Mouse (Mus musculus) heart, adult 8-10 months (tissue): ENCODE measurements around the gene Itpr2. TPM values are rescaled to one million over a fixed set of nuclear protein-coding genes. Genes with fewer than 3 reads are reported as not detected.

Experiments used
- DNase-seq: peaks from one replicate; pipeline ENCODE4 v3.0.0; 2022; ENCODE audit warnings: low spot score
- total RNA-seq, 4 experiments: library from RNA; stranded (reverse); gene quantifications; 2 replicates each; pipeline ENCODE4 v1.2.4; 2022

Itpr2 gene
- total RNA-seq, 4 experiments from 2014 or later: 19.4 to 28.1 (median 21.2) TPM

DNA sequence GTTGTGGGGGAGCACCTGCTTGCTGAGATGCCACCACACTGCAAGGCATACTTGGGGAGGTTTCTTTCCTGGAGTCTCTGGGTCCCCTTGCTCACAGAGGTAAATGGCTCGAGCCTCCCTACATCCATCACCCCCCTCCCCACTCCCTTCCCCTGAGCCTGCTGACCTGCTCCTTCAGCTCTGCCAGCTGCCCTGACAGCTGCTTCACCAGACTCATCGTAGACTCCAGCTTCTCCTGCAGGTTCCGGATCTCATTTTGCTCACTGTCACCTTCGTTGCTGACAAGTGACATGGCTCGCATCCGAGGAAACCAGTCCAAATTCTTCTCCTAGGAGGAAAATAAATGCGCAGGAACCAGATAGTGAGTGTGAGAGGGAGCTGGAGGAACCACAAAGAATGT is 389.8 kb downstream of the Itpr2 start:
- no peak for DNase-seq

GRCm38 (mm10) chr6:146111781-146112180 is 390.2 kb downstream of the Itpr2 start:
- DNase-seq: no peak

GRCm38 (mm10) chr6:146110832-146111741 is 390.9 kb downstream of the Itpr2 start:
- DNase-seq: no peak

GRCm38 (mm10) chr6:146110425-146110824 is 391.6 kb downstream of the Itpr2 start:
- DNase-seq: no peak

GRCm38 (mm10) chr6:146108695-146109094 is 393.3 kb downstream of the Itpr2 start:
- DNase-seq: no peak

GRCm38 (mm10) chr6:146107117-146107832 is 394.7 kb downstream of the Itpr2 start:
- no peak for DNase-seq

- DNase-seq: no peak
These were observed 418.7 kb downstream of the Itpr2 start for GRCm38 (mm10) chr6:146083056-146083961.

GRCm38 (mm10) chr6:146082476-146082875 is 419.5 kb downstream of the Itpr2 start:
- no peak for DNase-seq

- no peak for DNase-seq
These were observed 420.4 kb downstream of the Itpr2 start for GRCm38 (mm10) chr6:146081578-146081977.

DNA sequence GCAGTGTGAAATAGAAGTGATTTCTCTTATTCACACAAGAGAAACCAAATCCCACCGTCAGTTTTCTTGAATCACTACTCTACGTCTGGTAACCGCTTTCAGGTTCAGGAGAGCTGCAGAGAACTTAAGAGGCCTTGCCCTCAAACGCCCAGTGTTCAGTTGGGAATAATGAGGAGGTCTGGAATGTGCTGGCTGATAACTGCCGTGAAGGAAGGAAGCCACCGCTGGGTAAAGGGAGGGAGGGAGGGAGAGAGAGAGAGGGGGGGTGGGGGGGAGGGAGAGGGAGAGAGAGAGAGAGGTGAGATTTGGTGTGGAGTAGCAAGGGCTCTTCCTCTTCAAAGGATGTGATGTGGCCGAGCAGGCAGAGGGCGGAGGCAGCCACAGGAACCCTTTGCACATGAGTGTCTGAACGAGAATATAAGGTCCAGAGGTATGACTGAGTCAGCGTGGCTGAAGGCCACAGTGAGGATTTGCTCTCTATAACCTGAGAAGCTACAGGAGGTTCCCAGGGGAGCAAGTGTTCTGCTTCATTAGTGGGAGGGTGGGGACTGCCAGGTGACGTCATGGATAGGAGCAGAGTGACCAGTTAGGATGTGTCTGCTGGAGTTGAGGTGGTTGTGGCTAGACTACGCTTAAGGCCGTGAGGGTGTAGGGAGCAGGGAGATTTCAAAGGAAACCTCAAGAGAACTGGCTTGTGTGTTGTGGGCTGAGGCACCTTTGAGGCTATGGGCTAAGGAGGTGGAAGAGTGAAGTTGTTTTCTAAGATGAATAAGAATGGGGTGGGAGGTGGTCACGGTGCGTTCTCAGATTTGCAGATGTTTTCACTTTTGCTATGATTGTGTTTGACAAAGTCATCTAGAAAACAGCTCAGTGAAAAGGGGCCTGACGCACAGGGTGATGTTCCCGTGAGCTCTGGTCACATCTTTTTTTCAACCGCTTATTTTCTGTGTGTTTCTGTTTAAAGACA is 421.2 kb downstream of the Itpr2 start:
- no peak for DNase-seq

- no peak for DNase-seq
These were observed 422.1 kb downstream of the Itpr2 start for GRCm38 (mm10) chr6:146079734-146080443.

DNA sequence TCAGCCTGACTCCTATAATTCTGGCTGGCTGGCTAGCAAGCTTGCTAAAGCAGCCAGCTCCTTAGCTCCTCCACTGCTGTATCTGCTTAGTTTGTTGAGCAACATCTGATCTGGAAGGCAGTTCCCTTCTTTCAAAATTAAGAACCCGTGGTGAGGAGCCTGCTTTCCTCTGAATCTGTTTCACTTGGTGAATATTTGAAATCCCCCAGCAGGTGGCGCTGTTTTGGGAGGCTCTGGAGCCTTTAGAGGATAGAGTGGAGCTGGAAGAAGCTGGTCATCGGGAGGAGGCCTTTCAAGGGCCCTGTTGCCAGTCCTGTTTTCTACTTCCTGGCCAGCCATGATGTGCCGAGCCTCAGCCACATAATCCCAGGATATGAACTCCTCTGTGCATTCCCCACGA is 422.8 kb downstream of the Itpr2 start:
- peak; percentile 83 for DNase-seq

- no peak for DNase-seq
These were observed 423.9 kb downstream of the Itpr2 start for GRCm38 (mm10) chr6:146078136-146078535.

DNA sequence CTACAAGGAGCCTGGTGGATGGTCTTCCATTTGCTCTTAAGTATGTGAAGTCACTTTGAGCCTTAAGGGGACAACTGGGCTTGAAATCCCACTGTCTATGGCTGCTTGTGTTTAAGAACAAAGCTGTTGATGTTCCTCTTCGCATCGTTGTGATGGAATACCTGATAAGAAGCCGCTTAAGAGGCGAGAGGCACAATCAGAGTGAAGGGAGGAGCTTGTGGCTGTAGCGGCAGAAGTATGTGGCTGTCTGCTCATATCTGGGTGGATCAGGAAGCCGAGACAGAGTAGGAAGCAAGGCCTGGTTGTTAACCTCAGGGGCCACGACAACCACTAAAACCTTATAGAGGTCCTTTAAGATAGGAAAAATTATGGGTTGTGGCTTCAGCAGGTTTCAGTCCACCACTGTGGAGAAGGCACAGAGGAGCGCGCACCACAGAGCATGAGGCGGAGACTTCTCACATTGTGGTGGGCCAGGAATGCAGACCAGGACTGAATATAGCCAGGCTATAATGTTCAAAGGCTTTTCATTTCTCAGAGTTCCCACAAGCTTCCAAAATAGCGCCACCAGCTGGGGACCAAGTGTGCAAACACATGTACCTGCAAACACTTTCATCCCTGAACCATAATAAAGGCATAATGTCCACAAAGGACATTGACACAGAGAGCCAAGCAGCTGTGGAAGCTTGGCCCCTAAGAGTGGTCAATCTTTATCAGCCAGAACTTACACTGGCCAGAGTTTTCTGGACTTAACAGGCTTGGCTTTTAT is 424.7 kb downstream of the Itpr2 start:
- no peak for DNase-seq

GRCm38 (mm10) chr6:146072842-146073241 is 429.2 kb downstream of the Itpr2 start:
- no peak for DNase-seq

- DNase-seq: no peak
These were observed 430.1 kb downstream of the Itpr2 start for GRCm38 (mm10) chr6:146071883-146072282.
